9 mouse cellular contexts compared by ENCODE assay signal in the genomic region with DNA sequence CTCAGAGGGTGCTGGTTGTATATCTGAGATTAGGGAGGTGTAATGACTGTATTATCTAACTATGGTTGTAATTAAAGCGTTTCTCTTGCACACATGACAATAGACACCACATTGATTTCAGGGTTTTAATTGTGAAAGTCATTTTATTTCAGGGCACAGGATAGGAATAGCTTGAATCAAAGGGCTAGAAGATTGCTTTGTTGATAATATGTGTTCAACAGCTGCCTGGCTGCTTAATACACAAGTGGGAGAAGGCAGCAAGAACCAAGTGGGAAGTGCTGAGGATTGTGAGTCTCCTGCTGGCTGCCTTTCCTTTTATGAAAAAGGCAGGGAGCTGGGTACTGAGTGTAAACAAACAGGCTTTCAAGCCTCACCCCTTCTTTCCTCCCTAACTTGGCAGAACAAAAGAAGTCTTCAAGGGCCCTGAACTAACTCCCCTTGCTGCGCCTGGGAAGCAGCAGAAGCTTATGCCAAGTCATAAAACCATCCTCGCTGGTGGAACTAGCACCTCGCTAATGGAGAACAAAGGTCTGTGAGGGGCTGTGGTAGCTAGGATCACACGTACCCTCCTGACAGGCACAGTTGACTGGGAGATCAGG.
A peak's percentile ranks its signal among the peaks of the same experiment; 100 is the strongest.
DNase-seq lines count a peak whose midpoint lies in the region; ATAC-seq lines count a peak whose summit lies in the region.
"Had no signal": no experiment of that assay in that cellular context is flagged by ENCODE, and none has a peak within 500 bp of the region (broad histone marks: within the 10 kb centered on the region; RNA-seq: fewer than 3 reads in every experiment).

No protein-coding gene starts in this region.

- no peaks in the 10 kb centered on the region for H3K9me3 ChIP-seq in hindbrain, embryonic 14.5 days (ENCODE audit: control insufficient read depth, low read length)

- no peaks in the 10 kb centered on the region; the same call in none of the 2 replicates for H3K27me3 ChIP-seq in hindbrain, embryonic 14.5 days (ENCODE audit: control insufficient read depth, insufficient read depth, low read length)

- peak; percentile 3 for DNase-seq in ES-CJ7 (ENCODE audit: low read depth, low spot score)
- peak; percentile 55 for DNase-seq in embryo, embryonic 11 days
- peak; percentile 45 for DNase-seq in hindbrain, embryonic 14.5 days (ENCODE audit: low spot score)
- DNase-seq in mesoderm, embryonic 11.5 days (ENCODE audit: low read depth, low spot score) = peak; percentile 45
- no peak for DNase-seq in spleen, adult 12 weeks (ENCODE audit: low spot score)
- DNase-seq in layer of hippocampus, adult 8-10 months (ENCODE audit: low spot score in 2 of 2) = no peak
- DNase-seq in right cerebral cortex, postnatal 10 days (ENCODE audit: low spot score in 2 of 2) = no peak

- peak overlapping the region; percentile 9; the same call in 1 of the 2 replicates for H3K4me2 ChIP-seq in hindbrain, embryonic 14.5 days (replicated peaks)

- peaks cover 18% of the 10 kb centered on the region for H3K4me1 ChIP-seq in hindbrain, embryonic 14.5 days (replicated peaks; ENCODE audit: control insufficient read depth, insufficient read depth, low read length)

- H3K27ac ChIP-seq in hindbrain, embryonic 14.5 days = peak overlapping the region; percentile 50

- ATAC-seq in hindbrain, embryonic 14.5 days (ENCODE audit: low FRiP score) = peak; percentile 51; the same call in 1 of the 2 replicates
- no peak for ATAC-seq in megakaryocyte progenitor cell, adult 5-6 weeks (replicated peaks; ENCODE audit: poor library complexity)

- H3K9ac ChIP-seq in hindbrain, embryonic 14.5 days = no peak overlapping the region

- H3K4me3 ChIP-seq in hindbrain, embryonic 14.5 days (replicated peaks; ENCODE audit: low read length) = no peak overlapping the region
- H3K4me3 ChIP-seq: myocyte had no signal

- WGBS in hindbrain, embryonic 14.5 days = 5% methylated on average over 5 of the region's 5 CpGs

- no peaks in the 10 kb centered on the region for H3K36me3 ChIP-seq in hindbrain, embryonic 14.5 days (replicated peaks; ENCODE audit: control insufficient read depth, insufficient read depth)

Comparison
In these comparisons a context has a peak if more than half of its experiments do, and no peak if none do; other contexts are left out.
1. DNase-seq: peak in ES-CJ7 (single experiment), embryo, embryonic 11 days (single experiment), hindbrain, embryonic 14.5 days (single experiment) and mesoderm, embryonic 11.5 days (single experiment); none in spleen, adult 12 weeks (single experiment), layer of hippocampus, adult 8-10 months (0 of 2) and right cerebral cortex, postnatal 10 days (0 of 2).